Mouse (Mus musculus) erythroblast, embryonic 14.5 days (primary cell): Measurements from ENCODE around the gene 1810043G02Rik.

Experiments used
- GATA1 ChIP-seq: IDR thresholded peaks from 2 replicates; pipeline ENCODE4 v1.6.1; 2012; ENCODE audit warnings: low read length, inconsistent platforms, mixed read lengths
- TAL1 ChIP-seq: IDR thresholded peaks from 3 replicates; pipeline ENCODE4 v1.6.1; 2012; ENCODE audit warnings: low read length, inconsistent platforms, mixed read lengths

DNA sequence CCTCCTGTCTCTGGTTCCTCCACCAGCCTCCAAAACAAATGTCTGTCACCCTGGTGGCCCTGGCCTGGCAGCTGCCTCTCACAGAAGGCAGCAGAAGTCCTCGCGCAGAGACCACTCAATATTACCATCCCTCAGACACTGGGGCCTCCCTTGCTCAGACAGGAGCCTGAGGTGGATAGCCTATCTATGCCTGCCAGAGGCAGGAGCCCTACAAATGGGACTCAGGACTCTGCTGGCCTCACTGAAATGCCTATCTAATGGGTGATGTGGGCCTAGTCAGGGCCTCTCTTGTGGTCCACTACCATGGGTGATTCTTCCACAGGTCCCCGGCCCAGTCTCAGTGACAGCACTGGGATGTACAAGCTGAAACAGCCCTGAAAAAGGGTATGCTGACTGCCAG is 29.8 kb downstream of the 1810043G02Rik start:
- TF ChIP-seq GATA1: peak; percentile 50
- peak; percentile 65; the same call in 2 of the 3 replicates for TF ChIP-seq TAL1
